Mouse (Mus musculus) G1E (cell line): ENCODE measurements around the gene Fgfr2.

ENCODE experiments used
- CTCF ChIP-seq: IDR thresholded peaks from 2 replicates; pipeline ENCODE4 v1.5.1; 2012; ENCODE audit warnings: low read depth, low read length, inconsistent platforms, mixed read lengths
- GATA1 ChIP-seq: IDR thresholded peaks from 2 replicates; pipeline ENCODE4 v1.6.1; 2012; ENCODE audit warnings: borderline replicate concordance, low read length, inconsistent platforms, mixed read lengths
- GATA2 ChIP-seq: IDR thresholded peaks from 2 replicates; pipeline ENCODE4 v1.6.1; 2012; ENCODE audit warnings: low read depth, low read length, inconsistent platforms, borderline replicate concordance
- POLR2AphosphoS5 ChIP-seq: IDR thresholded peaks from 2 replicates; pipeline ENCODE4 v1.6.1; 2012; ENCODE audit warnings: low read depth, low read length, inconsistent platforms; ENCODE audit not compliant: insufficient replicate concordance
- TAL1 ChIP-seq: conservative IDR thresholded peaks from 2 replicates; pipeline ENCODE4 v1.6.1; 2012; ENCODE audit warnings: low read depth, low read length, inconsistent platforms, mixed read lengths

DNA sequence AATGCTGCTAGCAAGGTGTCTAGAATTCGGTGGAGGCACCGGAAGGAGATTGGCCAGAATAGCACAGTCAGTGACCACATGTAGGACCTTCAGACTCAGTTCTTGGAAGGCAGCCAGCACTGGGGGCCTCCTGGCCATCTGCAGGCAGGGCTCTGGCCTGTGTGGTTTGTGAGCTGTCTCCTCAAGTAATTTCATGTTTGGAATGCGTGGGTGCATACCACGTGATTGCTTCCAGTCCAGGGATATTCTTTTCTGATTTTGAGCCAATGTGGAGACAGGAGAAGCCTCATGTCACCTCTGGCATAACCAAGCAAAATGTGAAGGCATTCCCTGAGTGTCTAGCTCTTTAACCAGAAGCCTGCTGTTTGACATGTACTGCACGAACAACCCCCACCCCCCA, 2158.5 kb downstream of the Fgfr2 start:
- TF ChIP-seq CTCF (no peak), GATA2 (no peak), POLR2AphosphoS5 (no peak), GATA1 (no peak), TAL1 (no peak)
